Mouse (Mus musculus) liver, embryonic 12.5 days (tissue): ENCODE results near the gene Ankrd60. TPM values are rescaled to one million over a fixed set of nuclear protein-coding genes. Genes with fewer than 3 reads are reported as not detected.

Source experiments
- ATAC-seq: fragments of 200-750 bp; cut with Nextera tagmentation; 2 replicates; pipeline ENCODE4 v1.8.0; 2017; ENCODE audit warnings: moderate number of reproducible peaks, mild to moderate bottlenecking, moderate library complexity
- H3K27ac ChIP-seq: fragments of 300-500 bp; sonication (generic); 2 replicates; pipeline ENCODE4 v1.5.1; 2016; ENCODE audit warnings: mild to moderate bottlenecking
- H3K27me3 ChIP-seq: fragments of 300-500 bp; sonication (generic); replicated peaks from 2 replicates; pipeline ENCODE4 v1.6.1; 2016; ENCODE audit warnings: mild to moderate bottlenecking, moderate library complexity
- H3K36me3 ChIP-seq: fragments of 300-500 bp; sonication (generic); 2 replicates; pipeline ENCODE4 v1.6.1; 2016; ENCODE audit warnings: mild to moderate bottlenecking, moderate library complexity
- H3K4me1 ChIP-seq: fragments of 300-500 bp; sonication (generic); 2 replicates; pipeline ENCODE4 v1.6.1; 2016
- H3K4me2 ChIP-seq: fragments of 300-500 bp; sonication (generic); 2 replicates; pipeline ENCODE4 v1.6.1; 2016; ENCODE audit warnings: mild to moderate bottlenecking, moderate library complexity
- H3K4me3 ChIP-seq: fragments of 300-500 bp; sonication (generic); 2 replicates; pipeline ENCODE4 v1.5.1; 2016; ENCODE audit warnings: mild to moderate bottlenecking, moderate library complexity
- H3K9ac ChIP-seq: fragments of 300-500 bp; sonication (generic); 2 replicates; pipeline ENCODE4 v1.6.1; 2016; ENCODE audit warnings: mild to moderate bottlenecking, moderate library complexity
- H3K9me3 ChIP-seq: fragments of 300-500 bp; sonication (generic); replicated peaks from 2 replicates; pipeline ENCODE4 v1.6.1; 2016; ENCODE audit warnings: mild to moderate bottlenecking, moderate library complexity
- WGBS: fragments of 180-500 bp; shearing (Covaris S2); methylation state at CpG from one replicate; pipeline ENCODE4 v1.1.7; 2016; ENCODE audit not compliant: insufficient replicate concordance; 5-methylcytosine and 5-hydroxymethylcytosine counted together
- polyA plus RNA-seq: library from polyadenylated mRNA; unstranded; fragments of >200 nt; fragmentation: Nextera tagmentation; extraction: Ambion mirVana; gene quantifications from 2 replicates; pipeline ENCODE4 v1.2.1, GENCODE M21; 2016

The Ankrd60 gene
- polyA plus RNA-seq: not detected in 2 replicates

DNA sequence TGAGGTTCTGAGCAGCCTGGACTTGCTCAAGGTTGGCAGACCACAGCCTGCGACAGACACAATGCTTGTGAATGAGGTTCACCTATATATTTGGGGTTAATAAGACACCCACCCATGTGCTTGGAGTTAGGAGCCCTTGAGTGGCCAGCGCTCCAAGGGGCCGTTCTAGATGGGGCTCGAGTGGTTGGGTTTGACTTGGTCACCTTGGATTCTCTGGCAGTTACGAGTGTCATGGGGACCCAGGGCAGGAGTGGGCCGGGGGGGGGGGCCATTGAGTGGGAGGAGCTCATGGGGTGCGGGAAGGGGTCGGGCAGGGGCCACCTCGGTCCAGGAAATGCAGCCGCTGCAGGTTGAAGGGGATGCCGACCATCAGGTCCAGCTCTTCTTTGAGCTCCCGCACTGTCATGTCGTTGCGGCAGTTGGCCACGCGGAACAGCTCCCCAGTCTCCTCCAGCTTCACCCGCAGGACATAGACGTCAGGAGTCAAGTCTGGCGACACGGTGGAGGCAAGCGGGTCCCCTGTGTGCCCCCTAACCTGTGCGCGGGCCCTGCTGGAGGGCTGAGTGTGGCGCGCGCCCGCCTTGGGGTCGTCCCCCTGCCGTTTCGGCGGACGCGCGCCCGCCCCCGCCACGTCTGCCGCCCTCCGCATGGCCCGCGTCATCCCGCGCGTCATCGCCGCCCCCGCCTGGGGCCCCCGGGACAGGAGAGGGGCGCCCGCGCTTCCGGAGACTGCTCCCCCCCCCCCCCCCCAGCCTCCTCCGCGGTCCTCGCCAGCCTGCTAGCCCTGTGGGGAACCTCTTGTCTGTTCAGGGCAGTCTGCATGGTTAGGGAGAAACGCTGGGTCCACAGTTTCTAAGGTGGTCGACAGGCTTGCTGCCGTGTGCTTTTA is at the start of gene Ankrd60:
TSS of gene Ankrd60 (minus strand) at position 697 of the 889 bp plus-strand sequence.
- 9% methylated on average over 52 of the region's 58 CpGs for WGBS
- peak within 1 kb of the TSS; percentile 46 for H3K4me3 ChIP-seq
- no peaks in the 10 kb centered on the region for H3K9me3 ChIP-seq
- H3K36me3 ChIP-seq: no peaks in the 10 kb centered on the region
- no peak within 1 kb of the TSS for H3K27ac ChIP-seq
- no peak for ATAC-seq
- peak within 1 kb of the TSS; percentile 17; the same call in 1 of the 2 replicates for H3K9ac ChIP-seq
- peaks cover 17% of the 10 kb centered on the region for H3K4me1 ChIP-seq
- H3K27me3 ChIP-seq: peaks cover 85% of the 10 kb centered on the region
- peak within 1 kb of the TSS; percentile 69 for H3K4me2 ChIP-seq

DNA sequence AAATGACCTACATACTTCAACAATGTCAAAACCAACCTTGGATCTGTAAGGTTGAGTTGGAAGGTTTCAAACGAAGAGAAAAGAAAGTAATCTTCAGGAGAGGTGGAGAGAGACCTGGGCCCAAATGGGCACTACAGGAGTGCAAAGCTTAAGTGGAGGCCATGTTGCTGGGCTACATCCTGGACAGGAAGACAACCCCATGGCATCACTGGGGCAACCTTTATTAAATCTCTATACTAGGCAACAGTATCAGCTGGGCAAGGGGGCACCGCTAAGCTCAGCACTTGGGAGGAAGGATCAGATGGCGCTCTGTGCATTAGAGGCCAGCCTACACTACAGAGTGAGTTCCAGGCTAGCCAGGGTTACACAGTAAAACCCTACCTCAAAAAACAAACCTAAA is 47.6 kb upstream of the Ankrd60 start:
- ATAC-seq: no peak
- Histone ChIP-seq H3K36me3 (no peaks in the 10 kb centered on the region), H3K4me2 (no peak overlapping the region), H3K27me3 (no peaks in the 10 kb centered on the region), H3K9me3 (no peaks in the 10 kb centered on the region), H3K4me1 (no peaks in the 10 kb centered on the region), H3K9ac (no peak overlapping the region), H3K27ac (no peak overlapping the region), H3K4me3 (no peak overlapping the region)
- 82% methylated on average over 3 of the region's 3 CpGs for WGBS

DNA sequence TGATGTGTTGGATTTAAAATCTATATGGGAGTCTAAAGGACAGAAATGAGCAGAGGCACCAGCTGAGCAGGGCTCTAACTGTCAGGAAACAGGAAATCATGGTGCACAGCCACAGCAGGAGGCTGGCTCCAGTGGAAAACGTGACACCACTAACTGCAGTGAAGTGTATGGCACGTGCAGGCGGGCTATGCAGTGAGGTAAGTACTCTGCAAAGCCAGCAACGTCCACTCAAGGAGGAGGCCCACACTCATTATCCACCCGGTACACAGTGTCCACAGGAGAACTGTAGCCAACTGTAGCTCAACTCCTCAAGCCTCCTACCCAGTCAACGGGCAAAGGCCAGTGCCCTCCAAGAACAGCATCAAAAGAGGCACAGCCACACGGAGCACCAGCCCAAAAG is 46.5 kb upstream of the Ankrd60 start:
- 49% methylated on average over 7 of the region's 7 CpGs for WGBS
- no peak overlapping the region for H3K9ac ChIP-seq
- ATAC-seq: no peak

GRCm38 (mm10) chr2:173622173-173622601 is 44.0 kb upstream of the Ankrd60 start:
- Histone ChIP-seq H3K9ac (no peak overlapping the region), H3K4me1 (no peaks in the 10 kb centered on the region), H3K27me3 (no peaks in the 10 kb centered on the region), H3K4me3 (no peak overlapping the region), H3K36me3 (no peaks in the 10 kb centered on the region), H3K4me2 (no peak overlapping the region), H3K9me3 (no peaks in the 10 kb centered on the region), H3K27ac (no peak overlapping the region)
- WGBS: 61% methylated on average over 7 of the region's 7 CpGs
- no peak for ATAC-seq

More for the DNA sequence above, 46.5 kb upstream of the Ankrd60 start:
- H3K9me3 ChIP-seq: no peaks in the 10 kb centered on the region
- H3K27me3 ChIP-seq: no peaks in the 10 kb centered on the region
- no peaks in the 10 kb centered on the region for H3K36me3 ChIP-seq
- H3K4me1 ChIP-seq: no peaks in the 10 kb centered on the region
- H3K27ac ChIP-seq: no peak overlapping the region
- no peak overlapping the region for H3K4me2 ChIP-seq
- no peak overlapping the region for H3K4me3 ChIP-seq

- no peak overlapping the region for H3K4me3 ChIP-seq
- peak; percentile 30; the same call in 1 of the 2 replicates for ATAC-seq
- WGBS: 83% methylated on average over 4 of the region's 4 CpGs
Observed at GRCm38 (mm10) chr2:173620645-173621044, 42.5 kb upstream of the Ankrd60 start.

GRCm38 (mm10) chr2:173619132-173619531 is 41.0 kb upstream of the Ankrd60 start:
- Histone ChIP-seq H3K27me3 (no peaks in the 10 kb centered on the region), H3K4me1 (no peaks in the 10 kb centered on the region), H3K4me3 (no peak overlapping the region), H3K9ac (no peak overlapping the region), H3K27ac (no peak overlapping the region), H3K4me2 (no peak overlapping the region), H3K36me3 (no peaks in the 10 kb centered on the region), H3K9me3 (no peaks in the 10 kb centered on the region)
- no peak for ATAC-seq
- 70% methylated on average over 5 of the region's 5 CpGs for WGBS

More at GRCm38 (mm10) chr2:173620645-173621044, 42.5 kb upstream of the Ankrd60 start:
- H3K4me1 ChIP-seq: no peaks in the 10 kb centered on the region
- no peak overlapping the region for H3K27ac ChIP-seq
- H3K9ac ChIP-seq: no peak overlapping the region
- H3K4me2 ChIP-seq: no peak overlapping the region
- H3K36me3 ChIP-seq: no peaks in the 10 kb centered on the region
- no peaks in the 10 kb centered on the region for H3K9me3 ChIP-seq
- H3K27me3 ChIP-seq: no peaks in the 10 kb centered on the region

DNA sequence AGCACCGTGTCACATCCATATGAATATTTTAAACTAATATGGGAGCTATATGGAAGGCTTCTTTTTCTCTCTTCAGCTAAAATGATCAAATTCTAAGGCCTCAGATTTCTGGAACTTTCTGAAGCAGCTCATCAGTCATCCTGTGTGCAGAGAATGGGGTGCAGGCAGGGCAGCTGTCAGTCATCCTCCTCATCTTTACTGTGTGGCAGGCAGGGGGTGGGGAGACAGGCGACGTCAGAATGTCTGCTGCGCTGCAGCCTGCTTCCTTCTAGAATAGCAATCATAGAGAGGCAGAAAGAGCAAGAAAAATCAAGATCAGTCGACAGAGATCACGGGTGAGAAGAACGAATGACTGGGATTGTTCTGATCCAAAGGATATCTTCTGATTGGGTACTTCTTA is 38.0 kb upstream of the Ankrd60 start:
- no peak overlapping the region for H3K4me2 ChIP-seq
- H3K9me3 ChIP-seq: no peaks in the 10 kb centered on the region
- H3K4me1 ChIP-seq: peaks cover 3% of the 10 kb centered on the region; the same call in 1 of the 2 replicates
- 73% methylated on average over 7 of the region's 7 CpGs for WGBS
- H3K27me3 ChIP-seq: no peaks in the 10 kb centered on the region
- no peak for ATAC-seq
- no peak overlapping the region for H3K9ac ChIP-seq
- H3K36me3 ChIP-seq: no peaks in the 10 kb centered on the region
- H3K27ac ChIP-seq: no peak overlapping the region
- H3K4me3 ChIP-seq: no peak overlapping the region

DNA sequence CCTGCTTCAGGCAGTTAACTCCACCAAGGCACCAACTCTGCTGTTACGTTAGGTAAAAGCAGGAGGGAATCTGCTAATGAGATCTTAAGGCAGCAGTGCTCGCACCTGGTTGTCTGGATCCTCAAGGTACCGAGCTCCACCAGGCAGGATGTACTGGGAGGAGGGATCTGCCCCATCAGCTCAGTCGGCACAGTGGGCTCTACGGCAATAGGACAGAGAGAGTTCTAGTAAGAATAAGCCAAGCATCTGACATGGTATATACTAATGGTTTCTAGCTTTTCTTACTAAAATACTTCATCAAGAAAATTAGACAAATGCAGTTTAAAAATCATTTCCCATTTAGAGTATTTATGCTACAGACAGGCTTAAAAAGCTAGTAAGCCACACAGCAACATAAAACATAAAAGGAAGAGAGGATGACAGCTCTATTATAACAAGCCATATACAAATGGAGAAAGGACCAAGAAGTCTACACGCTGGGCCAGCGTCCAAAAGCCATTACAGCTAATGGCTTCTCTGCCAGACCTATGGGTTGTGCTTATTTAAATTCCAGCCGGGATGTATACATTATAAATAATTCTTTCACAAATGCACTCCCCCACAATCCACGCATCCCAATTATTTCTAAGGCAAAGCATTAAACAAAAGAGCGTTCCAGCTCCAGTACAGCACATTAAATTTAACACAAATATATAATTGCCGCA is 37.4 kb upstream of the Ankrd60 start:
- no peak overlapping the region for H3K4me3 ChIP-seq
- no peak for ATAC-seq
- H3K27ac ChIP-seq: no peak overlapping the region
- H3K4me2 ChIP-seq: no peak overlapping the region
- no peaks in the 10 kb centered on the region for H3K36me3 ChIP-seq
- H3K9ac ChIP-seq: no peak overlapping the region
- WGBS: 74% methylated on average over 11 of the region's 11 CpGs
- no peaks in the 10 kb centered on the region for H3K27me3 ChIP-seq
- peaks cover 3% of the 10 kb centered on the region; the same call in 1 of the 2 replicates for H3K4me1 ChIP-seq
- H3K9me3 ChIP-seq: no peaks in the 10 kb centered on the region

- ATAC-seq: no peak; the same call in 1 of the 2 replicates
- H3K36me3 ChIP-seq: peaks cover 16% of the 10 kb centered on the region
- no peak overlapping the region for H3K4me3 ChIP-seq
- H3K4me1 ChIP-seq: 0 out of 2 replicates have a peak, but pooled peaks cover under 1% of the 10 kb centered on the region
- no peaks in the 10 kb centered on the region for H3K9me3 ChIP-seq
- no peaks in the 10 kb centered on the region for H3K27me3 ChIP-seq
- WGBS: 84% methylated on average over 10 of the region's 10 CpGs
- H3K4me2 ChIP-seq: no peak overlapping the region
- H3K9ac ChIP-seq: no peak overlapping the region
- H3K27ac ChIP-seq: no peak overlapping the region
Observed at GRCm38 (mm10) chr2:173608020-173608958, 30.1 kb upstream of the Ankrd60 start.

DNA sequence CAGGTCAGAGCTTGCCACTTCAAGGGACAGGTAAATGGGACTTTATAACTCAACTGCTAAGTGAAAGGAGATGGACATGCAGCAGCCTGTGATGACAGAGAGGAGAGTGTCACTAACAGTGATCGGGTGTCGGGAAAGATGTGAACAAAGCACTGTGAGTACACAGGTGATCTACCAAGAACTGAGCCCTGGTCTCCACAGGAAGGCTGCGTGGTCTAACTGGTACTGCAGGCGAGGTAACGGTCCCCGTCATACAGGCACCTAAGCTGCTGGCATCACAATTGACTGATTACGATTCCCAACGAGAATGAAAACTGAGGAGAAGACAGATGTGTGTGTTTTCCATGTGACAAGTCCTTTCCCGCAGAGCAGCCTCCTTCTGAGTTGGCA is 28.2 kb upstream of the Ankrd60 start:
- 84% methylated on average over 9 of the region's 9 CpGs for WGBS
- Histone ChIP-seq H3K9me3 (0 out of 2 replicates have a peak, but pooled peaks cover 6% of the 10 kb centered on the region), H3K27me3 (no peaks in the 10 kb centered on the region), H3K9ac (no peak overlapping the region), H3K4me1 (no peaks in the 10 kb centered on the region), H3K27ac (no peak overlapping the region), H3K4me2 (no peak overlapping the region), H3K36me3 (peaks cover 16% of the 10 kb centered on the region), H3K4me3 (no peak overlapping the region)
- ATAC-seq: no peak

DNA sequence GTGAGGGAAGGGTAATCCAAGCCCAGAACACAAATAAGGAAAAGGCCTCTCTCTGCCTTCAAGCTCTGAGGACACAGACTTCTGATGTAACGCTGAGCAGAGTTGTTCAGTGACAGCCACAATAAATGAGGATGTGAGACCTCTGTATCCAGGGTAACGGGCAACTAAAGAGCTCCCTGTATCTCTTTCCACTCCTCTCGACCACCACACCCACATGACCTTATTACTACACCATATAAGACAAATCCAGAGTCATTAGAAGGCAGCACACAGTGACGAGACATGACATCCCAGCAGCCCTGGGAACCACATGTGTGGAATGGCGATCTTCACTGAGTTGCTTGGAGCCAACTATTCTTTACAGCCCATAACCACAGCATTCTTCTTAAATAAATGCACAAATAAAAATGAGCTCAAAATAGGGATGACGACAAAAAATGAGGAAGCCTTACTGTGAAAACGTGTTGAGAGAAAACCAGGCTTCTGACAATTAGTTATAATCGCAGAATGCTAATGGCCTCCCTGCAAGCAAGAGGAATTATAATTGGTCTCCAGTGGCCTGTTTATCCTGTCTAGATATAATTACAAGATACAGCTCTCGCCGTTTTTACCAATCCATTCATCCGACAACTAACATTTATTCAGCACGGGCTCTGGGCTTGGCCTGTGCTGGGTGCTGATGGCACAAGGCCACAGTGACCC is 27.7 kb upstream of the Ankrd60 start:
- Histone ChIP-seq H3K4me3 (no peak overlapping the region), H3K27me3 (no peaks in the 10 kb centered on the region), H3K4me1 (no peaks in the 10 kb centered on the region), H3K36me3 (peaks cover 21% of the 10 kb centered on the region), H3K27ac (no peak overlapping the region), H3K9ac (no peak overlapping the region), H3K4me2 (no peak overlapping the region), H3K9me3 (0 out of 2 replicates have a peak, but pooled peaks cover 6% of the 10 kb centered on the region)
- 71% methylated on average over 12 of the region's 12 CpGs for WGBS
- no peak for ATAC-seq
